Mouse (Mus musculus) lung, postnatal 36 days (tissue): ENCODE results near the gene Trdmt1.

ENCODE experiments used
- DNase-seq: peaks from one replicate; pipeline ENCODE4 v3.0.0; 2022; ENCODE audit warnings: mixed read lengths

Trdmt1 gene

GRCm38 (mm10) chr2:13556239-13556638, 11.8 kb upstream of the Trdmt1 start:
- no peak for DNase-seq

GRCm38 (mm10) chr2:13553966-13554365, 9.5 kb upstream of the Trdmt1 start:
- no peak for DNase-seq

- no peak for DNase-seq
Observed at GRCm38 (mm10) chr2:13548749-13549148, 4.3 kb upstream of the Trdmt1 start.

- no peak for DNase-seq
Observed at GRCm38 (mm10) chr2:13543519-13544124, 846 bp downstream of the Trdmt1 start.

- no peak for DNase-seq
Observed at GRCm38 (mm10) chr2:13539860-13540259, 4.6 kb downstream of the Trdmt1 start.

GRCm38 (mm10) chr2:13538704-13539377, 5.6 kb downstream of the Trdmt1 start:
- no peak for DNase-seq

- peak; percentile 59 for DNase-seq
Observed at GRCm38 (mm10) chr2:13538258-13538657, 6.2 kb downstream of the Trdmt1 start.

- no peak for DNase-seq
Observed at GRCm38 (mm10) chr2:13537733-13538132, 6.7 kb downstream of the Trdmt1 start.

- DNase-seq, result no peak
Observed at GRCm38 (mm10) chr2:13536747-13537146, 7.7 kb downstream of the Trdmt1 start.

GRCm38 (mm10) chr2:13530639-13531038, 13.8 kb downstream of the Trdmt1 start:
- DNase-seq, result no peak

- no peak for DNase-seq
Observed at GRCm38 (mm10) chr2:13529253-13529933, 15.1 kb downstream of the Trdmt1 start.

- no peak for DNase-seq
Observed at GRCm38 (mm10) chr2:13527531-13527930, 16.9 kb downstream of the Trdmt1 start.

GRCm38 (mm10) chr2:13527125-13527524, 17.3 kb downstream of the Trdmt1 start:
- DNase-seq, result no peak

- DNase-seq, result no peak
Observed at GRCm38 (mm10) chr2:13526205-13526604, 18.3 kb downstream of the Trdmt1 start.

GRCm38 (mm10) chr2:13523540-13524456, 20.7 kb downstream of the Trdmt1 start:
- peak; percentile 32 for DNase-seq

- no peak for DNase-seq
Observed at GRCm38 (mm10) chr2:13522106-13522505, 22.4 kb downstream of the Trdmt1 start.

- no peak for DNase-seq
Observed at GRCm38 (mm10) chr2:13514949-13515348, 29.5 kb downstream of the Trdmt1 start.

GRCm38 (mm10) chr2:13502717-13503116, 41.8 kb downstream of the Trdmt1 start:
- DNase-seq, result no peak

- DNase-seq, result no peak
Observed at GRCm38 (mm10) chr2:13501553-13501952, 42.9 kb downstream of the Trdmt1 start.

GRCm38 (mm10) chr2:13500298-13500999, 44.0 kb downstream of the Trdmt1 start:
- DNase-seq, result no peak

- no peak for DNase-seq
Observed at GRCm38 (mm10) chr2:13499196-13499595, 45.3 kb downstream of the Trdmt1 start.

GRCm38 (mm10) chr2:13496087-13496486, 48.4 kb downstream of the Trdmt1 start:
- no peak for DNase-seq
